In genomic region chr11:43049363-43049762, GRCm38 (mm10) we compare ENCODE assay signal across 24 mouse cellular contexts. TPM values are rescaled to one million over a fixed set of nuclear protein-coding genes. Genes with fewer than 3 reads are reported as not detected.
DNase-seq lines count a peak whose midpoint lies in the region; TF ChIP-seq lines count a peak whose summit lies in the region.
"Had no signal": no experiment of that assay in that cellular context is flagged by ENCODE, and none has a peak within 500 bp of the region (broad histone marks: within the 10 kb centered on the region; RNA-seq: fewer than 3 reads in every experiment).

No protein-coding gene starts in this region.

- H3K9ac ChIP-seq in CH12.LX (ENCODE audit: insufficient read depth, low read depth), result no peak overlapping the region

- no peak for TF ChIP-seq RAD21 in CH12.LX (IDR thresholded peaks at IDR 0.05; ENCODE audit: low read depth, low read length)

- no peak for TF ChIP-seq CTCF in CH12.LX (conservative IDR thresholded peaks at IDR 0.05 in 1 of 2, IDR thresholded peaks at IDR 0.05 in 1 of 2; ENCODE audit: low read depth in 2 of 2, low read length in 2 of 2)

- H3K36me3 ChIP-seq in CH12.LX (replicated peaks in 1 of 2; ENCODE audit: control insufficient read depth in 1 of 2, insufficient read depth in 1 of 2, low read length in 1 of 2), result no peaks in the 10 kb centered on the region
- H3K36me3 ChIP-seq: G1E had no signal

- intact Hi-C loops in gastrocnemius, postnatal 14 days (cut with DNase I; ENCODE audit: low total_unique reads), result no loop called here

- no peak overlapping the region for H3K4me2 ChIP-seq in CH12.LX (ENCODE audit: insufficient read depth, low read depth, poor library complexity, severe bottlenecking)

- no peak overlapping the region for H3K27ac ChIP-seq in CH12.LX (ENCODE audit: insufficient read depth, low read depth)

- in situ Hi-C loops in CH12.LX (cut with MboI; ENCODE audit: low pct_ligation_motif_present, low pct_unique_long_range_greater_than_20kb, low sequenced_read_pairs), result no loop called here

- no peaks in the 10 kb centered on the region for H3K9me3 ChIP-seq in CH12.LX (replicated peaks; ENCODE audit: low read length)
- H3K9me3 ChIP-seq: G1E had no signal

- no peaks in the 10 kb centered on the region for H3K27me3 ChIP-seq in CH12.LX (replicated peaks)

- H3K4me3 ChIP-seq in CH12.LX (replicated peaks in 1 of 3; ENCODE audit: low read depth in 2 of 3, low read length in 2 of 3, poor library complexity in 1 of 3), result no peak overlapping the region

- dilution Hi-C loops in CH12.LX (cut with MboI; ENCODE audit: extremely low pct_ligation_motif_present, extremely low pct_unique_long_range_greater_than_20kb, low sequenced_read_pairs), result no loop called here

- peak; percentile 11 for DNase-seq in retina, postnatal 1 day
- no peak for DNase-seq in retina, embryonic 14.5 days (ENCODE audit: low spot score)
- DNase-seq in CH12.LX (ENCODE audit: extremely low read depth), result peak; percentile 64
- no peak for DNase-seq in gastrocnemius, postnatal 14 days
- DNase-seq: adrenal gland, adult 2 months; adrenal gland, adult 8-10 months; adrenal gland, postnatal 10 days; adrenal gland, postnatal 14 days; adrenal gland, postnatal 25 days; adrenal gland, postnatal 36 days; B cell, adult 2 months; cerebellum, adult 11 months; cerebellum, adult 11-12 months; cerebellum, adult 18-20 months; cerebellum, adult 2 months had no signal

- no peak for TF ChIP-seq POLR2A in CH12.LX (IDR thresholded peaks at IDR 0.05; ENCODE audit: low read depth, low read length)

- H3K79me2 ChIP-seq in CH12.LX (replicated peaks; ENCODE audit: control insufficient read depth, extremely low read depth, insufficient read depth, poor library complexity, severe bottlenecking), result no peaks in the 10 kb centered on the region

- H3K4me1 ChIP-seq in CH12.LX (ENCODE audit: control insufficient read depth in 1 of 2, insufficient read depth in 2 of 2), result peaks cover 4 to 30% of the 10 kb centered on the region in 2 experiments

- peak; percentile 73 for TF ChIP-seq EP300 in CH12.LX (IDR thresholded peaks at IDR 0.05; ENCODE audit: low read length)

TF ChIP-seq in CH12.LX, 34 proteins besides CTCF, POLR2A, EP300 and RAD21:
- TF ChIP-seq E2F4 (IDR thresholded peaks at IDR 0.05; ENCODE audit: insufficient replicate concordance, low read depth, low read length) (no peak), JUN (IDR thresholded peaks at IDR 0.05; ENCODE audit: insufficient read depth, low read depth, low read length) (no peak), ZNF384 (IDR thresholded peaks at IDR 0.05; ENCODE audit: low read depth, low read length) (no peak), MAX (IDR thresholded peaks at IDR 0.05; ENCODE audit: low read length) (no peak), NELFE (IDR thresholded peaks at IDR 0.05; ENCODE audit: low read depth, low read length) (no peak), MXI1 (IDR thresholded peaks at IDR 0.05; ENCODE audit: low read depth, low read length) (no peak), MYC (IDR thresholded peaks at IDR 0.05; ENCODE audit: low read depth, low read length) (no peak), ELF1 (IDR thresholded peaks at IDR 0.05; ENCODE audit: low read depth, low read length) (no peak), CHD1 (IDR thresholded peaks at IDR 0.05; ENCODE audit: low read depth, low read length) (no peak), UBTF (IDR thresholded peaks at IDR 0.05; ENCODE audit: low read depth, low read length) (no peak), IRF4 (IDR thresholded peaks at IDR 0.05; ENCODE audit: low read depth, low read length) (peak; percentile 38; the same call in 1 of the 2 replicates), TBP (conservative IDR thresholded peaks at IDR 0.05; ENCODE audit: low read depth, low read length) (no peak), KAT2A (IDR thresholded peaks at IDR 0.05; ENCODE audit: insufficient replicate concordance, low read length) (no peak), ETS1 (conservative IDR thresholded peaks at IDR 0.05; ENCODE audit: low read depth, low read length) (peak; percentile 74), ZC3H11A (IDR thresholded peaks at IDR 0.05; ENCODE audit: low read depth, low read length) (no peak), NRF1 (IDR thresholded peaks at IDR 0.05; ENCODE audit: low read depth, low read length) (no peak), RCOR1 (conservative IDR thresholded peaks at IDR 0.05; ENCODE audit: low read depth, low read length) (no peak), MEF2A (IDR thresholded peaks at IDR 0.05; ENCODE audit: borderline replicate concordance, low read depth, low read length) (peak; percentile 55; the same call in 1 of the 2 replicates), POLR2AphosphoS2 (IDR thresholded peaks at IDR 0.05; ENCODE audit: low read depth, low read length) (no peak), USF1 (IDR thresholded peaks at IDR 0.05; ENCODE audit: low read depth, low read length) (no peak), ZMIZ1 (IDR thresholded peaks at IDR 0.05; ENCODE audit: low read depth, low read length) (no peak), MAFK (IDR thresholded peaks at IDR 0.05; ENCODE audit: insufficient replicate concordance, low read length) (0 out of 2 replicates have a peak, but pooled peaks have one; percentile 10), SIN3A (IDR thresholded peaks at IDR 0.05; ENCODE audit: low read length) (0 out of 2 replicates have a peak, but pooled peaks have one; percentile 41), GABPA (IDR thresholded peaks at IDR 0.05; ENCODE audit: insufficient replicate concordance, low read depth, low read length) (no peak), BHLHE40 (IDR thresholded peaks at IDR 0.05; ENCODE audit: low read depth, low read length) (peak; percentile 59), SMC3 (IDR thresholded peaks at IDR 0.05; ENCODE audit: low read depth, low read length) (no peak), CHD2 (IDR thresholded peaks at IDR 0.05; ENCODE audit: low read length) (peak; percentile 23; the same call in 1 of the 2 replicates), MAZ (IDR thresholded peaks at IDR 0.05; ENCODE audit: low read depth, low read length) (no peak), HCFC1 (IDR thresholded peaks at IDR 0.05; ENCODE audit: low read depth, low read length) (no peak), TCF12 (IDR thresholded peaks at IDR 0.05; ENCODE audit: low read depth, low read length) (peak; percentile 70; the same call in 1 of the 2 replicates), USF2 (conservative IDR thresholded peaks at IDR 0.05; ENCODE audit: low read depth, low read length) (no peak), ZKSCAN1 (IDR thresholded peaks at IDR 0.05; ENCODE audit: borderline replicate concordance, low read depth, low read length) (no peak), JUND (conservative IDR thresholded peaks at IDR 0.05; ENCODE audit: low read depth, low read length) (no peak), PAX5 (IDR thresholded peaks at IDR 0.05; ENCODE audit: low read length) (no peak)

RNA-seq across cellular contexts. Expression of gene Gm9972, which starts 13.8 kb away (rescaled TPM):
- total RNA-seq in CH12.LX (2012; rRNA removed) (not detected in 2 replicates), CH12.LX (2014; rRNA removed) (not detected in 2 replicates)
- polyA plus RNA-seq in CH12.LX (2012; ENCODE audit: insufficient read length, low read depth), result not detected in 2 replicates
- not detected for total RNA-seq in gastrocnemius, postnatal 14 days (2021)
- total RNA-seq: adrenal gland, adult 18-20 months; adrenal gland, adult 2 months; adrenal gland, adult 8-10 months; adrenal gland, postnatal 10 days; adrenal gland, postnatal 14 days; adrenal gland, postnatal 25 days; adrenal gland, postnatal 36 days; adrenal gland, postnatal 4 days; ES-E14; MEL had no signal
- polyA plus RNA-seq: adrenal gland, adult 2 months; brain, embryonic 14.5 days; C2C12; CD4-positive, CD25-positive, alpha-beta regulatory T cell, adult 4 months; cerebellum, adult 2 months; G1E; Patski had no signal

Comparison
In these comparisons a context has a peak if more than half of its experiments do, and no peak if none do; other contexts are left out.
1. DNase-seq: peak in retina, postnatal 1 day (single experiment) and CH12.LX (single experiment); none in retina, embryonic 14.5 days (single experiment) and gastrocnemius, postnatal 14 days (single experiment).